Mouse (Mus musculus): Measurements from ENCODE around the gene Bcl2l2.

Gene Bcl2l2

DNA sequence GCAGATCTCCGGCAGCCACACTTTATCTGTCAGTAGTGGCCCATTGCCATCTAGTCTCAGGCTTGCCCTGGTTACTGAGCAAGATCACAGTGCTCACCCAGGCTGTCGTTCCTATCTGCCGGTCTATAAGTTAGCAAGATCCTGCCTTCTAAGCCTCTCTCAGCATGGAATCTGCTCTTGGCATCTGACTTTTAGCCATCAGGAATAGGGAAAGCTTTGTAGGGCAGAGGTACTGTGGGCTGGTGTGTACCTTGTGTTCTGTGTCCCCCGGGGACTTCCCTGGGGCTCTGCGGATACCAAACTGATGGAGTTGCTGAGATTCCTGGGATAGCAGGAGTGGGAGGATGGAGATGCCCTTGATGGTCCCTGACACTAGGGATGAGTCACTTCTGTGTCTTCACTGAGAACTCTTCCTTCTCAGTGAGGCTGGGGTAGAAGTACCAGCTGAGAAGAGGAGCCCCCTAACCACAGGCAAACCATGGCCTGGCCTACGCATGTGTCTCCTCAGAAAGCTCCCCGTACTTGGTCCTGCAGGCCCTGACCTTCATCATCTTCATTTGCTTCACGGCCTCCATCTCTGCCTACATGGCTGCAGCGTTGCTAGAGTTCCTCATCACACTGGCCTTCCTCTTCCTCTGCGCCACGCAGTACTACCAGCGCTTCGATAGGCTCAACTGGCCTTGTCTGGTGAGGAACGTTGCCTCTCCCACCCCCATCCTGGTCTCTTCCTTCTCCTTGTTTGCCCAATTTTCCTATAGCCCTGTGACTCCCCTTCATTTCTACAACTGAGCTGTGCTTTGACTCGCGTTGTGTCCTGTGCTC lies 54.4 kb downstream of the Bcl2l2 start:
- no peak for DNase-seq

Measured in cerebellum, adult 9-11 months (tissue).